In the genomic region with DNA sequence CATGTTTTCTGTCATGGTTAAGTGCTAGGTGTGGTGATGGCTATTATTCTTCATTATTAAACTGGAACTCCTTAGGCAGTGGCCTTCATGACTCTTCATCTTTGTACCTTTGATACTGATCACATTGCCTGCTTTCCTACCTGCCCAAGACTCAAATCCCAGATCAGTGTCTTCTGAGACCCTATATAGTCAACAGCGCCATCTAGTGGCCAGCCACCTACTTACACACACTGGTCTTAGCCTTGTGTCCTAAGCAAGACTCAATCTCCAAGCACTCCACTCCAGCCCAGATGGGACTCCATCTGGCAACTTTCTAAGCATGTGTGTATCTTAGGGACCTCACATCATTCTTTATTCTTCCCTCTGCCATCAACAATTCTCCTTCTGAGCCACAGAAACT, we compare ENCODE assay signal across 7 mouse cellular contexts.
A peak's percentile ranks its signal among the peaks of the same experiment; 100 is the strongest.
DNase-seq lines count a peak whose midpoint lies in the region; ATAC-seq and TF ChIP-seq lines count a peak whose summit lies in the region.

No protein-coding gene starts in this region.

- TF ChIP-seq POLR2A in cortical plate, adult 2 months (IDR thresholded peaks at IDR 0.05; ENCODE audit: extremely low read depth, insufficient read depth, low read length), result no peak

- 0% methylated on average over 1 of the region's 1 CpGs for WGBS in midbrain, postnatal 0 days

- peak; percentile 66 to 91 for DNase-seq in adrenal gland, adult (ENCODE audit: inconsistent age in 2 of 2, low spot score in 1 of 2)
- peak; percentile 38 for DNase-seq in gastrocnemius, postnatal 25 days
- DNase-seq in kidney, adult 18-20 months, result peak; percentile 84
- peak; percentile 90 for DNase-seq in left cerebral cortex, postnatal 4 days
- peak; percentile 94 for DNase-seq in midbrain, postnatal 0 days (ENCODE audit: low spot score)
- DNase-seq in spleen, postnatal 14 days (ENCODE audit: low spot score in 2 of 2), result peak; percentile 31 to 70

- TF ChIP-seq CTCF in cortical plate, adult 2 months (IDR thresholded peaks at IDR 0.05; ENCODE audit: extremely low read depth, insufficient read depth, low read length), result peak; percentile 97
- peak; percentile 98 for TF ChIP-seq CTCF in midbrain, postnatal 0 days (IDR thresholded peaks at IDR 0.05)

- no peaks in the 10 kb centered on the region for H3K27me3 ChIP-seq in midbrain, postnatal 0 days (ENCODE audit: insufficient read depth, low read length)

- H3K4me1 ChIP-seq in cortical plate, adult 2 months (ENCODE audit: control insufficient read depth, insufficient read depth, low read length), result no peaks in the 10 kb centered on the region
- no peaks in the 10 kb centered on the region for H3K4me1 ChIP-seq in midbrain, postnatal 0 days (ENCODE audit: insufficient read depth, low read length)

- no peaks in the 10 kb centered on the region for H3K36me3 ChIP-seq in midbrain, postnatal 0 days (ENCODE audit: insufficient read depth, low read length)

- H3K4me2 ChIP-seq in midbrain, postnatal 0 days (ENCODE audit: low read depth, low read length, poor library complexity, severe bottlenecking), result no peak overlapping the region

- intact Hi-C loops in left cerebral cortex, postnatal 4 days (cut with DNase I), result loop anchor here (5.0 kb wide), 1 partner anchor 211 kb away; no protein-coding TSS in a partner anchor

- no peak overlapping the region for H3K4me3 ChIP-seq in cortical plate, adult 2 months (ENCODE audit: insufficient read depth, low read length)
- H3K4me3 ChIP-seq in midbrain, postnatal 0 days (ENCODE audit: low read depth, low read length), result no peak overlapping the region

- ATAC-seq in midbrain, postnatal 0 days (ENCODE audit: low FRiP score), result peak; percentile 76; the same call in 1 of the 2 replicates

- no peak overlapping the region for H3K9ac ChIP-seq in midbrain, postnatal 0 days (replicated peaks; ENCODE audit: low read length, poor library complexity, severe bottlenecking)

- no peaks in the 10 kb centered on the region for H3K9me3 ChIP-seq in midbrain, postnatal 0 days (ENCODE audit: low read length)

- no peak overlapping the region for H3K27ac ChIP-seq in cortical plate, adult 2 months (ENCODE audit: insufficient read depth, low read length)
- no peak overlapping the region for H3K27ac ChIP-seq in midbrain, postnatal 0 days (ENCODE audit: low read depth, low read length)

Comparison
In these comparisons a context has a peak if more than half of its experiments do, and no peak if none do; other contexts are left out.
1. DNase-seq: peak in every context shown above with its lines; median percentile 94 in midbrain, postnatal 0 days; 90 in left cerebral cortex, postnatal 4 days; 84 in kidney, adult 18-20 months; 78 in adrenal gland, adult; 50 in spleen, postnatal 14 days; 38 in gastrocnemius, postnatal 25 days.